Mouse (Mus musculus) left cerebral cortex, postnatal 4 days (tissue): ENCODE results near the gene Phf21b. TPM values are rescaled to one million over a fixed set of nuclear protein-coding genes. Genes with fewer than 3 reads are reported as not detected.

ENCODE experiments used
- DNase-seq: peaks from one replicate; pipeline ENCODE4 v3.0.0-alpha.2; 2022
- intact Hi-C: fragments of 180-260 bp; cut with DNase I; formaldehyde crosslinking; loops from one replicate; pipeline ENCODE4 v1.15.1; 2025
- total RNA-seq, 2 experiments: library from RNA; stranded (reverse); gene quantifications; 2 replicates each; pipeline ENCODE4 v1.2.3; 2021

The Phf21b gene
- total RNA-seq, 2 experiments from 2014 or later, result 9.3 to 13.1 TPM

GRCm38 (mm10) chr15:84736346-84736993 lies 119.4 kb downstream of the Phf21b start:
- intact Hi-C loops, result no loop called here
- no peak for DNase-seq

Other genes starting within 250 kb of the Phf21b start
- 10 to 100 TPM; 16.7 to 18.5 TPM for gene Prr5, start 186.4 kb downstream of the Phf21b start, total RNA-seq
- under 1 TPM; 0.26 to 0.56 TPM for gene Arhgap8, start 136.0 kb downstream of the Phf21b start, total RNA-seq
- gene Gm29666, start 64.0 kb upstream of the Phf21b start, total RNA-seq, result 1 to 10 TPM; 1.6 to 1.7 TPM
- gene Nup50, start 67.4 kb upstream of the Phf21b start, total RNA-seq, result 10 to 100 TPM; 30.5 to 33.9 TPM
- gene 5031439G07Rik, start 132.5 kb upstream of the Phf21b start, total RNA-seq, result 100 to 1,000 TPM; 134 to 161 TPM
- gene Upk3a, start 161.1 kb upstream of the Phf21b start, total RNA-seq, result under 1 TPM in 1 of 2 experiments, not detected in 1; 0.48 TPM
- gene Fam118a, start 172.9 kb upstream of the Phf21b start, total RNA-seq, result 10 to 100 TPM; 28.3 to 31.7 TPM